ENCODE assay signal across 8 mouse cellular contexts in the genomic region with DNA sequence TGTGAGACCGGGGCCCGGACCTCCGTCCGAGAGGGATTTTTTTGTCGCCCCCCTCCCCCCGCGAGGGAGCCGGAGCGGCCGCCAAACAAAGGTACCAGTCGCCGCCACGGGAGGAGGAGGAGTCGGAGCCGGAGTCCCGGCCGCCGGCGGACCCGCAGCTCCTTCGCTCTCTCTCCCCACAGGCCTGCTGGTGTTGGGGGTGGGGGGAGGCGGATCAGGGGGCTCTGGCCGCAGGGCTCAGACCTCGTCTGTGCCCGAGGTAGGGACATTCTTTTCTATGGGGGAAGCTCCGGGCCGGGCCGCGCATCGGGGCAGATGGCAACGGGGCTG. TPM values are rescaled to one million over a fixed set of nuclear protein-coding genes. Genes with fewer than 3 reads are reported as not detected.
DNase-seq lines count a peak whose midpoint lies in the region; ATAC-seq and TF ChIP-seq lines count a peak whose summit lies in the region.

No protein-coding gene starts in this region.

- peak overlapping the region; percentile 82 for H3K4me2 ChIP-seq in liver, embryonic 13.5 days

- no peaks in the 10 kb centered on the region for H3K9me3 ChIP-seq in liver, embryonic 13.5 days (replicated peaks)

- peak overlapping the region; percentile 93 for H3K4me3 ChIP-seq in thymus, adult 2 months (ENCODE audit: control insufficient read depth, insufficient read depth, low read length)
- H3K4me3 ChIP-seq in liver, embryonic 13.5 days (replicated peaks): peak overlapping the region; percentile 99

- H3K27me3 ChIP-seq in thymus, adult 2 months (ENCODE audit: control insufficient read depth, insufficient read depth, low read length): no peaks in the 10 kb centered on the region
- H3K27me3 ChIP-seq in liver, embryonic 13.5 days: no peaks in the 10 kb centered on the region

- H3K27ac ChIP-seq in thymus, adult 2 months (ENCODE audit: control insufficient read depth, insufficient read depth, low read length): peak overlapping the region; percentile 52
- peak overlapping the region; percentile 95 for H3K27ac ChIP-seq in liver, embryonic 13.5 days

- no peaks in the 10 kb centered on the region for H3K36me3 ChIP-seq in thymus, adult 2 months (ENCODE audit: control insufficient read depth, insufficient read depth, low read length)
- peaks cover 14% of the 10 kb centered on the region; the same call in 1 of the 2 replicates for H3K36me3 ChIP-seq in liver, embryonic 13.5 days

- no peak for TF ChIP-seq POLR2A in thymus, adult 2 months (IDR thresholded peaks at IDR 0.05; ENCODE audit: control insufficient read depth, extremely low read depth, insufficient read depth, low read length, poor library complexity)

- TF ChIP-seq CTCF in thymus, adult 2 months (IDR thresholded peaks at IDR 0.05; ENCODE audit: borderline replicate concordance, control insufficient read depth, extremely low read depth, insufficient read depth, low read length, poor library complexity): no peak

- peak overlapping the region; percentile 100 for H3K9ac ChIP-seq in liver, embryonic 13.5 days

- peak; percentile 46 for DNase-seq in embryo, embryonic 11.5 days (ENCODE audit: low read depth, low spot score)
- no peak for DNase-seq in embryo, embryonic 11 days
- DNase-seq in thymus, adult 2 months: no peak
- DNase-seq in thymus, postnatal 4 days: no peak
- DNase-seq in liver, embryonic 13.5 days: no peak
- DNase-seq in ovary, postnatal 36 days (ENCODE audit: low spot score): no peak
- DNase-seq in adrenal gland, adult 18-20 months (ENCODE audit: low spot score in 2 of 2): no peak
- no peak for DNase-seq in thymus, postnatal 14 days

- 0 out of 2 replicates have a peak, but pooled peaks cover 3% of the 10 kb centered on the region for H3K4me1 ChIP-seq in thymus, adult 2 months (replicated peaks; ENCODE audit: control insufficient read depth, insufficient read depth, low read length)
- peaks cover 44% of the 10 kb centered on the region for H3K4me1 ChIP-seq in liver, embryonic 13.5 days (replicated peaks)

- ATAC-seq in liver, embryonic 13.5 days (ENCODE audit: low read depth): peak; percentile 25

- WGBS in thymus, adult 2 months: 1% methylated on average over 30 of the region's 31 CpGs
- WGBS in liver, embryonic 13.5 days (ENCODE audit: insufficient replicate concordance): 1% methylated on average over 31 of the region's 31 CpGs

RNA-seq across cellular contexts. Expression of a gene that starts 0.6 kb away (rescaled TPM):
- polyA plus RNA-seq in thymus, adult 2 months (2012; rRNA removed): 17.6 and 20.3 TPM in 2 replicates
- polyA plus RNA-seq in liver, embryonic 13.5 days (2015; fragmentation: Nextera tagmentation; extraction: Ambion mirVana): 13.4 and 18.2 TPM in 2 replicates
- 10 to 100 TPM; 38.3 to 41.0 TPM for total RNA-seq in adrenal gland, adult 18-20 months (2021)

RNA-seq across cellular contexts. Expression of a gene that starts 0.9 kb away (rescaled TPM):
- polyA plus RNA-seq in thymus, adult 2 months (2012; rRNA removed): 10.2 and 10.3 TPM in 2 replicates
- 17.8 and 20.0 TPM in 2 replicates for polyA plus RNA-seq in liver, embryonic 13.5 days (2015; fragmentation: Nextera tagmentation; extraction: Ambion mirVana)
- total RNA-seq in adrenal gland, adult 18-20 months (2021): 10 to 100 TPM; 24.8 to 39.1 TPM

RNA-seq across cellular contexts. Expression of a gene that starts 24.5 kb away (rescaled TPM):
- 28.4 and 36.7 TPM in 2 replicates for polyA plus RNA-seq in thymus, adult 2 months (2012; rRNA removed)
- 31.5 and 37.6 TPM in 2 replicates for polyA plus RNA-seq in liver, embryonic 13.5 days (2015; fragmentation: Nextera tagmentation; extraction: Ambion mirVana)
- 10 to 100 TPM; 38.3 to 41.4 TPM for total RNA-seq in adrenal gland, adult 18-20 months (2021)
